Mouse (Mus musculus): ENCODE data around the gene Eprs.

- no peak for TF ChIP-seq CTCF (IDR thresholded peaks at IDR 0.05; ENCODE audit: low read depth, low read length)
- TF ChIP-seq POLR2A (IDR thresholded peaks at IDR 0.05; ENCODE audit: borderline replicate concordance, low read depth, low read length) = peak; percentile 7; the same call in 1 of the 2 replicates
Measured at GRCm38 (mm10) chr1:185363526-185364182, 810 bp downstream of the Eprs start.
